Mouse (Mus musculus) kidney, embryonic 16.5 days (tissue): ENCODE measurements around the gene Fancc. TPM values are rescaled to one million over a fixed set of nuclear protein-coding genes. Genes with fewer than 3 reads are reported as not detected.
"Not testable (repeated sequence)": the region's sequence is repeated elsewhere in the genome, so short reads cannot be mapped to it uniquely, and the experiment has no call there.

Experiments
- ATAC-seq: fragments of 200-750 bp; cut with Nextera tagmentation; 2 replicates; pipeline ENCODE4 v1.8.0; 2017; ENCODE audit warnings: moderate TSS enrichment; ENCODE audit not compliant: low FRiP score, low TSS enrichment
- H3K27ac ChIP-seq: fragments of 300-500 bp; sonication (generic); 2 replicates; pipeline ENCODE4 v1.5.1; 2014; ENCODE audit warnings: low read length
- H3K27me3 ChIP-seq: fragments of 300-500 bp; sonication (generic); 2 replicates; pipeline ENCODE4 v1.6.1; 2014; ENCODE audit warnings: low read length, control low read depth, mixed read lengths; ENCODE audit not compliant: insufficient read depth
- H3K36me3 ChIP-seq: fragments of 300-500 bp; sonication (generic); 2 replicates; pipeline ENCODE4 v1.6.1; 2014; ENCODE audit warnings: low read length, control low read depth, mixed read lengths; ENCODE audit not compliant: insufficient read depth
- H3K4me1 ChIP-seq: fragments of 300-500 bp; sonication (generic); 2 replicates; pipeline ENCODE4 v1.6.1; 2014; ENCODE audit warnings: low read length, control low read depth, mixed read lengths; ENCODE audit not compliant: insufficient read depth
- H3K4me2 ChIP-seq: fragments of 300-500 bp; sonication (generic); replicated peaks from 2 replicates; pipeline ENCODE4 v1.6.1; 2014; ENCODE audit warnings: low read depth, low read length
- H3K4me3 ChIP-seq: fragments of 300-500 bp; sonication (generic); 2 replicates; pipeline ENCODE4 v1.5.1; 2014; ENCODE audit warnings: mild to moderate bottlenecking, low read length
- H3K9ac ChIP-seq: fragments of 300-500 bp; sonication (generic); replicated peaks from 2 replicates; pipeline ENCODE4 v1.6.1; 2014; ENCODE audit warnings: low read length
- H3K9me3 ChIP-seq: fragments of 300-500 bp; sonication (generic); 2 replicates; pipeline ENCODE4 v1.6.1; 2016; ENCODE audit warnings: low read length, control low read depth
- WGBS: fragments of 180-500 bp; shearing (Covaris S2); extraction: QIAGEN DNeasy Blood & Tissue Kit; methylation state at CpG from one replicate; pipeline ENCODE4 v1.1.7; 2014; 5-methylcytosine and 5-hydroxymethylcytosine counted together
- polyA plus RNA-seq: library from polyadenylated mRNA; unstranded; fragments of >200 nt; fragmentation: Nextera tagmentation; extraction: Ambion mirVana; gene quantifications from 2 replicates; pipeline ENCODE4 v1.2.1, GENCODE M21; 2015

The Fancc gene
- polyA plus RNA-seq, 1 experiment from 2014 or later = 22.2 TPM

DNA sequence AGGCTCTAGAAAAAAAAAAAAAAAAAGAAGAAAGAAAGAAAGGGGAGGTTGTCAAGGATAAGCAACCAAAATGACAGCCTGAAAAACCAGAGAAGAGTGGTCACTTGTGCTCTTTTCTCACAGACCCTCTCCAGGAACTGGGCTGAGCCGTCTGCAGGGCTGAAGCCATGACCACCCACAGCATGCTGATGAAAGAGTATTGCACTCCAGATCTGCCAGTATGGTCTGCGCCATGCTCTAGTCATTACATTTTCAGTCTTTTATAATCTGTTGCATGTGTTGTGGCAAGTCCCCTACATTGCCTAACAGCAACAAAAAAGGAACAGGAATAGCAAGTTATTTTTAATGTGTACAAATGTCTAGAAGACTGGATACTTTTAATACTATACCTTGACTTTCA is 114.9 kb downstream of the Fancc start:
- 0 out of 2 replicates have a peak, but pooled peaks cover 3% of the 10 kb centered on the region for H3K36me3 ChIP-seq
- no peaks in the 10 kb centered on the region for H3K4me1 ChIP-seq
- no peak overlapping the region for H3K4me2 ChIP-seq
- H3K9ac ChIP-seq = no peak overlapping the region
- no peak overlapping the region for H3K27ac ChIP-seq
- no peak for ATAC-seq
- WGBS = 75% methylated on average over 2 of the region's 2 CpGs
- H3K4me3 ChIP-seq = no peak overlapping the region
- H3K9me3 ChIP-seq = no peaks in the 10 kb centered on the region
- H3K27me3 ChIP-seq = no peaks in the 10 kb centered on the region

DNA sequence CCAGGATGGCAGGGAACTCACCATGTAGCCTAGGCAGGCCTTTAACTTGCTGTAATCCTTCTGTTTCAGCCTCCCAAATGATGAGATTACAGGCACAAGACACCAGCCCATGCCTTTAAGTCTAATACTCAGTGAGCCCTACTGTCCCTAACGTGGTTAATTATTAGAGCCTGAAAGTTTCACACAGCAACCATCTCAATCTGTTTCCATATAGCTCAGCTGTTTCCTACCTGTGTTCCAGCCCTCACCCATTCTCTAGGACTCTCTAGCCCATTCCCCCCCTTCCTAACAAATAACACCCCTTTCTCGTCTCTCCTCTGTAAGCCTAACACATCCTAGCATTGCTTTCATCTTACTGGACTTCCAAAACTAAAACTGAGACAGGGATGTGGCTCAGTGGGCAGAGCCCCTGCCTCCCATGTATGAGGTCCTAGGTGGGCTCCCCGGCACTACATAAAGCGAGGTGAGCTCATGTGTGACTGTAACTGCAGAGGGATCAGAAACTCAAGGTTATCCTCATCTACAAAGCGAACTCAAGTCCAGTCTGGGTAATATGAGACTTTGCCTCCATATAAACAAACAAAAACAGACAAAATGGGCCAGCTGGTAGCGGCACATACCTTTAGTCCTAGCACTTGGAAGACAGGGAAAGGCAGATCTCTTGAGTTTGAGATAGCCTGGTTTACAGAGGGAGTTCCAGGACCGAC is 123.5 kb downstream of the Fancc start:
- H3K36me3 ChIP-seq = no peaks in the 10 kb centered on the region
- no peaks in the 10 kb centered on the region for H3K9me3 ChIP-seq
- no peak overlapping the region for H3K4me2 ChIP-seq
- no peaks in the 10 kb centered on the region for H3K27me3 ChIP-seq
- H3K9ac ChIP-seq = no peak overlapping the region
- peak; percentile 76 for ATAC-seq
- peaks cover 4% of the 10 kb centered on the region; the same call in 1 of the 2 replicates for H3K4me1 ChIP-seq
- H3K4me3 ChIP-seq = no peak overlapping the region
- WGBS = 56% methylated on average over 7 of the region's 7 CpGs
- H3K27ac ChIP-seq = no peak overlapping the region

DNA sequence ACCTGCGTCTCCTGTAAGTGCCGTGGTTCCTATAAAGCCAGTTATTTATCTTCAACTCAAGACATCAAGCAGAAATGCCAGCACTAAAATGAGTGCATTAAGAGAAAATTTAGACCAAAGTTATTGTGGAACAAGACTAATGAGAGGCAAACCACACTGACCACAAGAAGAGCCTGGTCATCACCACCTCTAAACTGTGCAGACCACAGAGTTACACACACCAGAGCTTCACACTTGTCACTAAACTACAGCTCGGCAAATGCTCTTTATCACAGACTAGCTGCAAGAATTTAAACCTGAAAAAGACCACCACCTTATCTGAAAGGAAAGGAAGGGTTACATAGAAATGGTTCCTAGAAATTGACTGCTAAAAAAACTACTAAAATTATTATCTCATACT is 135.3 kb downstream of the Fancc start:
- no peaks in the 10 kb centered on the region for H3K4me1 ChIP-seq
- no peaks in the 10 kb centered on the region for H3K27me3 ChIP-seq
- no peaks in the 10 kb centered on the region for H3K36me3 ChIP-seq
- no peak overlapping the region for H3K27ac ChIP-seq
- H3K4me3 ChIP-seq = no peak overlapping the region
- no peaks in the 10 kb centered on the region for H3K9me3 ChIP-seq
- H3K9ac ChIP-seq = no peak overlapping the region
- no peak overlapping the region for H3K4me2 ChIP-seq
- WGBS = 85% methylated on average over 3 of the region's 3 CpGs
- ATAC-seq = no peak

DNA sequence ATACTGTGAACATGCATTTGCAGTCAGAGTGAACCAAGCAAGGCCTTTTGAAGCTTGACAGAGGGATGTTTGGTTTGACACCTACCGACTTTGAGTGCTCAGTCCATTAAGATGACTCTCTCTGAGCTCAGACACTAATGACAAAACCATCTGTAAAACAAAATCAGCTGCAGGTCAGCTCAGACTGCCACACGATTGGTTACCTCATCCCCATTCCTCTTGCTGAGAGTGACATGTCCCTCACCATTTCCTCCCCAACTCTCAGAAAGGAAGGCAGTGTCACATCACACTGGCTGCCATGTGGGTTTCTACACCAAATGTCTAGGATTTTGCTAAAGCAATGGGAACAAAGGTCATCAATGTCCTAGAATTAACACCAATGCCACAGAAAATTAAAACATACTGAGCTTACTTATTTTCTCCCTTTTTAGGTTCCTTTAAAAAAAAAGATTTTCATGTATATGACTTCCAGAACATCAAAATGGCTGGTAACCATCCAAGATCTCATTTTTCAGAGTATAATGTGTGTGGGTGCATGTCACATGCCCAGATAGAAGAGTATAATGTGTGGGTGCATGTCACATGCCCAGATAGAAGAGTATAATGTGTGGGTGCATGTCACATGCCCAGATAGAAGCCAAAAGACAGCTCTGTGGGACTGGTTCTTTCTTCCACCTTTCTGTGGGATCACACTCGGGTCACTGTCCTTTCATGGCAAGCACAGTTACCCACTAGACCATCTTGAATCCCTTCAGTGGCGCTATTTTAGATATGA is 136.8 kb downstream of the Fancc start:
- 58% methylated on average over 4 of the region's 4 CpGs for WGBS

DNA sequence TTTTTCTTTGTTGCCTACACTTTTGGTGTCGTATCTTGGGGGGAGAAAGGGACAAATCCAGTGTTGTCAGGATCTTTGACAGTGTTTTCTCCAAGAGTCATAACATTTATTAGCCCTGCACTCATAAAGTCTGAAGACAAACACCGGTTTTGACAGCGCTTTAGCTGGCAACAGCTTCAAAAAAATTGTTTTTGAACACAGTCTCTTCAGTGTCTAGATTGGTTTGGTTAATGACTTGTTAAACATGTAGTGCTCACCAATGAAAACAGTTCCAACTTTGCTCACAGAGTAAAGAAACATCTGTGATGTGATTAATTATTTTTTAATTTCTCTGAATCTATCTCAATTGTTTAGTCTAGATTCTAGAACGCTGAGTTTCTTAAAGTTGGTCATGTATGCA is 137.7 kb downstream of the Fancc start:
- 72% methylated on average over 4 of the region's 4 CpGs for WGBS

More for the DNA sequence above, 136.8 kb downstream of the Fancc start:
- Histone ChIP-seq H3K4me3 (no peak overlapping the region), H3K36me3 (no peaks in the 10 kb centered on the region), H3K9me3 (no peaks in the 10 kb centered on the region), H3K4me1 (no peaks in the 10 kb centered on the region), H3K27ac (no peak overlapping the region), H3K27me3 (no peaks in the 10 kb centered on the region), H3K4me2 (no peak overlapping the region), H3K9ac (no peak overlapping the region)
- no peak for ATAC-seq

DNA sequence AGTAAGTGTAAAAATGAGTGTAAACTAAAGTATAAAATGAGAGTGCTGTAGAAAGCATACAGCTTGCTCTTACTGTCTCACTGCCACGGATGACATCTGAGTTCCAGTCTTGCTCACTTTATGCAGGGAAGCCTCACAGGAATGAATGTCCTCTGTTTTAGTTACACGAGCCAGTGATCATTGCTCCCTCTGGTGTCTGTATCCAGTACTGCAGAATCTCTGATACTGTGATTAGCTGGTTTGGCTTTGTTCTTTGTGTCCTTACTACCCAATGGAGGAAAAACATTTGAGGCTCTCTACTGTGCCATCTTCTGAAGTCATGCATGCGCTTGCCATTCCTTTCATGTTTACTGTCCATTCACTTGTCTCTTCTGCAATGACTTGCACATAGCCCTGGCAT is 140.5 kb downstream of the Fancc start:
- WGBS = 41% methylated on average over 3 of the region's 3 CpGs

More for the DNA sequence above, 137.7 kb downstream of the Fancc start:
- H3K9me3 ChIP-seq = no peaks in the 10 kb centered on the region
- H3K4me2 ChIP-seq = no peak overlapping the region
- no peak overlapping the region for H3K9ac ChIP-seq
- H3K36me3 ChIP-seq = no peaks in the 10 kb centered on the region
- no peak overlapping the region for H3K4me3 ChIP-seq
- no peaks in the 10 kb centered on the region for H3K27me3 ChIP-seq
- no peak overlapping the region for H3K27ac ChIP-seq
- ATAC-seq = no peak
- H3K4me1 ChIP-seq = no peaks in the 10 kb centered on the region

DNA sequence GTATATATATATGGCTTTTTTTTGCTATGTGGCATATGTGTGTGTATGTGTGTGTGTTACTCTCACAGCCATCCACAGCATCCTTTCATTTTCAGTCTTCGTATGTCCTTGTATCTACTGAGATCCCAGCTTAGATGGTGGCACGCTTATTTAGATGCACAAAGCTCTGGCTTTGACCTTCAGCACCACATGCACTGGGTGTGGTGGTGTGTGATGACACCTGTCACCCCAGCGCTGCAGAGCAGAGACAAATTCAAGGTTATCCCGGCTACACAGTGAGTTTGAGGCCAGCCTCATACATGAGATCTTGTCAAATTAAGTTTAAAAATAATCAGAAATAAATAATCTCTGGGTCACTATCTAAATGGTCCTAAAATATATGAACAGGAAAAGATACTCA is 141.0 kb downstream of the Fancc start:
- Histone ChIP-seq H3K27ac (no peak overlapping the region), H3K9ac (no peak overlapping the region), H3K36me3 (no peaks in the 10 kb centered on the region), H3K4me2 (no peak overlapping the region), H3K4me3 (no peak overlapping the region), H3K27me3 (no peaks in the 10 kb centered on the region), H3K9me3 (no peaks in the 10 kb centered on the region), H3K4me1 (no peaks in the 10 kb centered on the region)
- 93% methylated on average over 4 of the region's 4 CpGs for WGBS
- no peak for ATAC-seq

More for the DNA sequence above, 140.5 kb downstream of the Fancc start:
- ATAC-seq = no peak
- Histone ChIP-seq H3K4me2 (no peak overlapping the region), H3K4me3 (no peak overlapping the region), H3K36me3 (no peaks in the 10 kb centered on the region), H3K27me3 (no peaks in the 10 kb centered on the region), H3K9ac (no peak overlapping the region), H3K4me1 (no peaks in the 10 kb centered on the region), H3K9me3 (no peaks in the 10 kb centered on the region), H3K27ac (no peak overlapping the region)

DNA sequence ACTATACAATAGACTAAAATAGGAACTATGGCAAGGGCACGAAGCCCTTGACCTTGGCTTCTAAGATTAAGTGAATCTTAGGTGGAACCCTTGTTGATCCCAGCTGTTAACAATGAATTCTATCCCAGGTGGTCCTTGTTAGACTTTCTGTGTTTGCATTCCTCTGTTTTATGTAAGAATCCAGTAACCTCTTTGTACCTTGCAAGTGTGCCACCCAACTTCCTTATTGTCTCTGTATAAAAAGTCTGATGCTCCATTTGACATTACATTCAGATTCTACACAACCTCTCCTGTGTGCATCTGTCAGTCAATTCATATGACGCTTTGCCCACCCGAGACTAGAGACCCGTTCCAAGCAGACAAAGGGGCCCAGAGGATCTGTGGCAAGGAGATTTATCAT is 143.8 kb downstream of the Fancc start:
- not testable (repeated sequence) for ATAC-seq, H3K27ac ChIP-seq, H3K4me2 ChIP-seq, H3K36me3 ChIP-seq, H3K9me3 ChIP-seq, H3K4me3 ChIP-seq, H3K4me1 ChIP-seq, H3K27me3 ChIP-seq, H3K9ac ChIP-seq
- 78% methylated on average over 4 of the region's 4 CpGs for WGBS

DNA sequence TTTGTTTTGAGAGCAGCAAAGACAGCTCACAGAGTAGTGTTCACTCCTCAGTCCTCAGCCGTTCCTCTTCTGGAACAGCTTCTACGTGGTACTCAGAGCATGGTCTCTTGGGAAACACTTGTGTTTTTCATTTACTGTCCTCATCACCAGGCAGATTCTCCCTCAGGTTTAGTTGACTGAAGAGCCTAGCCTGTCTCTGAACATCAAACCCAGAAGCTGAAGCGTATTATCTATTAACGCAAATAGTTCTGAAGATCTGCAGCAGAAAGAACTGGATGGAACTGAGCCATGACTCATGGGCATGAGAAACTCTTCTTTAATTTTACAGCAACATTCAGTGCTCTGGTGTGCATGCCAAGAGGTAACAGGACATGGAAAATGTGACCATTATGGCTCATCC is 147.0 kb downstream of the Fancc start:
- 87% methylated on average over 4 of the region's 4 CpGs for WGBS
- H3K27ac ChIP-seq = no peak overlapping the region
- H3K4me3 ChIP-seq = no peak overlapping the region
- H3K4me1 ChIP-seq = no peaks in the 10 kb centered on the region
- H3K4me2 ChIP-seq = no peak overlapping the region
- H3K36me3 ChIP-seq = no peaks in the 10 kb centered on the region
- H3K9me3 ChIP-seq = no peaks in the 10 kb centered on the region
- no peak overlapping the region for H3K9ac ChIP-seq
- H3K27me3 ChIP-seq = no peaks in the 10 kb centered on the region
- ATAC-seq = no peak

DNA sequence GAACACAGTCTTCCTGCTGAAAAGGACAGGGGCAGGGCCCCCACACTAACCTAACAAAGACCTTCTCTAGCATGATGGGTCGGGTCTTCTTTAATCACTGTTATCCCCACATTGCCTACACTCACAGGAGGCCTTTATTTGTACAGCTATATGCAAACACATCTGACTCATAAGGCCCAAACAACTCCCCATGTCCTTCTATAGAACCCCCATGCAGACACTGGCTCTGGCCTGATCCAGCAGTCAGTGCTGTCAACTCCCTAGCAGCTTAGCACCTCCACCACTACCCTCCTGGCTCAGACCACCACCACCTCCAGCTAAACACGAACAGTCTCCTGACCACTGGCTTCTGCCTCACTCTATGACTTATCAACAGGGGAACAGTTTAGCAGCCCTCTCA is 149.4 kb downstream of the Fancc start:
- H3K4me1 ChIP-seq = no peaks in the 10 kb centered on the region
- no peaks in the 10 kb centered on the region for H3K27me3 ChIP-seq
- 78% methylated on average over 2 of the region's 2 CpGs for WGBS
- no peak overlapping the region for H3K27ac ChIP-seq
- no peak overlapping the region for H3K9ac ChIP-seq
- no peaks in the 10 kb centered on the region for H3K9me3 ChIP-seq
- no peaks in the 10 kb centered on the region for H3K36me3 ChIP-seq
- ATAC-seq = no peak
- H3K4me3 ChIP-seq = no peak overlapping the region
- no peak overlapping the region for H3K4me2 ChIP-seq
